Mouse (Mus musculus) CH12F3 (cell line): ENCODE results near the gene Rheb.
"Not testable (repeated sequence)": the region's sequence is repeated elsewhere in the genome, so short reads cannot be mapped to it uniquely, and the experiment has no call there.

Experiments
- in situ Hi-C: fragments of 300-500 bp; cut with MboI; formaldehyde crosslinking; loops from 2 replicates; pipeline ENCODE4 v1.14.3; 2020; ENCODE audit warnings: low sequenced_read_pairs

Gene Rheb

DNA sequence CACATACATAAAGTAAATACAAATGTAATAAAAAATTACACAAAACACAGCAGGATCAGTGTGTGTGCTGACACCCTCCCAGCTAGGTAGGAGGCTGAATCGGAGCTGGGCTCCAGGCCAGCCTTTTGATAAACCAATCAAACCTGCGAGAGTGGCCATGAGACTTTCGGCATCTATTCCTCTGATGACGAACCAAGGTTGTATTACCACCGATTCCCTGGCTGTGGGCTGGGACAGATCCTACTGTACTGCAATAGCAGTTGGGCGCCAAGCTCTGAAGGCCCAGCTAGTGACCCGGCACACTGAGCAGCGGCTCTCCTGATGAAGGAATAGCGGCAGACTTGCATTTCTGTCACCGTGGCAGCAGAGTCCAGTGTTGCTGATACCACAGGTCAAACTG, 43.8 kb downstream of the Rheb start:
- in situ Hi-C loops, result no loop called here

- in situ Hi-C loops, result no loop called here
Observed at GRCm38 (mm10) chr5:24797858-24798257, 44.6 kb downstream of the Rheb start.

- in situ Hi-C loops, result no loop called here
Observed at GRCm38 (mm10) chr5:24792961-24793360, 49.5 kb downstream of the Rheb start.

DNA sequence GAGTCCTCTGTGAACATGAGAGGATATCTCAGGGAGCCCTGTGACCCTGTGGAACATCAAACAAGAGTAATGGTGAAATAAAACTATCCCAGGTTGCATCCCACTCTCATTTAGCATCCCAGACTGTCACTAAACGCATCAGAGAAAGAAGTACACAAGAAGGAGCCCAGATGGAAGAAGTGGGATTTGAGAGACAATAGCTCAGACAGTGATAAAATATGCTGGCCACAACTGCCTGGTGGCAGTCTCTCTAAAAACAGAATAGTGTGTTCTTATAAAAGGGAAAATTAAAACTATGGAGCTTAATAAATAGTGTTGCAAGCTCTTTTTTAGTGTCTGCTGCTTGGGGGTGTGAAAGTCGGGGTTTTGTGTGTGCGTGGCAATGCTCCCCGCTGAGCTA, 59.5 kb downstream of the Rheb start:
- in situ Hi-C loops, result no loop called here

DNA sequence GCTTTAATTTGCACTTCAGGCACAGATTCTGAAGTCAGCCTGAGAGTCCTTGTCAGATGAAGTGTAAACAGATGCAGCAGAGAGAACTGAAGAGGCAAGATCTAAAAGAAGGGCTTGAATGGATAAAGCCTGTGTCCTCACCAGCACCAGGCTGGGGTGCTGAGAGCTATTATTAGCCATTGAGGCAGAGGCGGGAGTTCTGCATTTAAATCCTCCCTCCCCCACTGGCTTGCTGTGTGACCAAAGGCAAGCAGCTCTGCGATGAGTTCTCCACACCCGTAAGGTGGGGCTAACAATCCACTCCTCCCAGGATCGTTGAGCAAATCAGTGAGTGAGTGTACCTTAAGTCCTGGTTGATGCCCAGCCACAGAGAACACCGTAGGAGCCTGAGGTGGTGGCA, 61.4 kb downstream of the Rheb start:
- in situ Hi-C loops, result no loop called here

DNA sequence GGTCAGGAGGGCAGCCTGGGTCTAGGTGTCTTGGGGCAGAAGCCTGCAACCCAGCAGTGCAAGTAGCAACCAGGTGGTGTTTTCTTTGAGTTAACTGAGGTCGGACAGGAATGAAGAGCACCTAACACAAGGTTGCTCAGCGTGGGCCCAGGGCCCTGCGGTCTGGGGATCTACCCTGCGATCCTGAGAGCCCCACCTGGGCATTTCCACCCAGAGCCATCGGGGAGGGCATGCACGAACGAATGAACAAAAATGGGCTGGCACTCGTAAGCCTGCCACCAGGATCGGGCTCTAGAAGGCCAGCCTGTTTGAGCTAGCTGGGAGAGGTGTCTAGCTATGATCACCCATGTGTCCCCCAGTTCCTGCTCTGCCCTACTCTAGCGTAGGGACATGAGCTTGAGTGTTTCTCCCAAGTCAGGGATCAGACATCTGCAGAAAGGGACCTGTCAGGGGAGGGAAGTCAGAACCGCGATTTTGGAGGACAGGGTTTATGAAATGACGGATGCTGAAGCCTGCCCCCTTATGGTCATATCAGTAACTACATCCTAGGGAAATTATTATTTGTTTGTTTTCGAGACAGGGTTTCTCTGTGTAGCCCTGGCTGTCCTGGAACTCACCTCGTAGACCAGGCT, 62.4 kb downstream of the Rheb start:
- in situ Hi-C loops, result no loop called here

GRCm38 (mm10) chr5:24779321-24779720, 63.1 kb downstream of the Rheb start:
- in situ Hi-C loops, result no loop called here

GRCm38 (mm10) chr5:24778843-24779140, 63.6 kb downstream of the Rheb start:
- in situ Hi-C loops, result no loop called here

DNA sequence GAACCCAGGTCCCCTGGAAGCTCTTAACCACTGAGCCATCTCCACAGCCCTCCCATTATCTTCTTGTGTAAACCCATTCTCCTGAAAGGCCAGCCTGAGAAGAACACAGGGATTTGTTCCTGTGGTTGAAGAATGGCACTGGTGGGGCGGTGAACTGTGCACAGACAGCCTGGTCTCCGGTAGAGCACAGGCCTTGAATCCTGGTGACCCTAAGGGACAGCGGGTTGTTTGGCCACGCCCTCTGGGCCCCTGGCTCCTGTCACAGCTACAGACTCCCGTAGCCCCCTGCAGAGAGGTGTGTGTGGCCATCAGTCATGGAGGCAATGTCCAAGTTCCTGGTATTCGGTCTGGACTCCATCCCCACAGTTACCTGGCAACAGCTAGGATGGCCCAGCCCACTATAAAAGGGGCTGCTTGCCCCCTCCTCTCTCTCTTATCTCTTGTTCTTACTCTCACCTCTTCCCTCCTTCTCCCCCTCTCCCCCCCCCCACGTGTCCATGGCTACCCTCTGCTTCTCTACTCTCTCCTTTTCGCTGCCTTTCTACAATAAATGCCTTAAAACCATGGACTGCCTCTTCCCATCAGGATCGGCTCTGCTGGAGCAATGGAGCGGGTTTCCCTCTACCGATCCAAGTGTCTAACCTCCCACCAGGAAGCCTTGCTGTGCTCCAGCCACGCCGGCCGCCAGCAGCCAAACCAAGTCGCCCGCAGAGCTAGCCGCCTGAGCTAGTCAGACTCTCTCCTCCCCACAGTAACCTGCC, 64.2 kb downstream of the Rheb start:
- in situ Hi-C loops, result no loop called here

DNA sequence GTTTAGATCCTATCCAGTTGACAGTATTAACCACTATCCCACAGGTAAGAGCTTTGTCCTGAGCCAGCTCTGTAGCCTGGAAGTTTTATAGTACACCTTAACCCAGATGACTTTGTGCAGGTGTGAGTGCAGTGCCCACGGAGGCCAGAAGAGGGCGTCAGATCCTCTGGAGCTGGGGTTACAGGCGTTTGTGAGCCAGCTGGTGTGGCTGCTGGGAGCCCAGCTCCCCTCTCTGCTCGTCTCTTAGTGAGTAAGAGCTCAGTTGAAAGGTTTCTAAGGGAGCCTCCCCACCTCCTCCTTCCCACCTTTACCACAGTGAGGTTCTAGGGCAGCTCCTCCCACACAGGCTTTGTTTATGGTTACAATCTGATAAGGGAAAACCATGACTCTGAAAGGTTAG, 65.7 kb downstream of the Rheb start:
- in situ Hi-C loops, result no loop called here

GRCm38 (mm10) chr5:24774549-24774948, 67.9 kb downstream of the Rheb start:
- in situ Hi-C loops, result not testable (repeated sequence)

- in situ Hi-C loops, result no loop called here
Observed at GRCm38 (mm10) chr5:24757816-24758215, 84.6 kb downstream of the Rheb start, which contains the start of gene Crygn. Crygn (minus strand) TSS chr5:24758008.

DNA sequence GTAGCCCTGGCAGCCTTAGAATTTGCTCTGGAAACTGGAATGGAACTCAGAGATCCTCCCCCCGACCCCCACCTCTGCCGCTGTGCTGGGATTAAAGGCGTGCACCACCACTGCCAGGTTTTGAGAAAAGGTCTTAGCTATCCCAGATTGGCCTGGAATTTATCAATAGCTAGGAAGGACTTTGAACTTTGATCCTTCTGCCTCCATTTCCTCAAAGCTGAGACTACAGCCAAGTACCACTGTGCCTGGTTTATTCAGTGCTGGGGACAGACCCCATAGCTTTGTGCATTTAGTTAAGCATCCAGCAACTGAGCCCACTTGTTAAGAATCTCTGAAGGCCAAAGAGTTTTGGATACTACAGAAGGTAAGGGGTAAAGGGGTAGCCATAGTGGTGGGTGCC, 85.5 kb downstream of the Rheb start:
- in situ Hi-C loops, result no loop called here
